Mouse (Mus musculus): ENCODE results near the gene Fga. TPM values are rescaled to one million over a fixed set of nuclear protein-coding genes. Genes with fewer than 3 reads are reported as not detected.
A peak's percentile ranks its signal among the peaks of the same experiment; 100 is the strongest.

The Fga gene
- polyA plus RNA-seq, 1 experiment from 2014 or later = 0.30 TPM

DNA sequence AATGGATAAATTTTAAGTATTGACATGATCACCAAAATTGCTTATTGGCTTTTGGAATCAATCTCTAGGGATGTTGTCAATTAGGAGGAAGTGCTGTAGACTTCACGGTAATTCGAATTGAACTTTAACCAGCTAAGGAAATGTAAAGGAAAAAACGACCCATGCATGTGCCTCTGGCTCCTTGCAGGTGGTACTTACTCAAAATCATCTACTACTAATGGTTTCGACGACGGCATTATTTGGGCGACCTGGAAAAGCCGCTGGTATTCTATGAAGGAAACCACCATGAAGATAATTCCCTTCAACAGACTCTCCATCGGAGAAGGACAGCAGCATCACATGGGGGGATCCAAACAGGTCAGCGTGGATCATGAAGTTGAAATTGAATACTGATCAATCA, 11.9 kb upstream of the Fga start:
- Histone ChIP-seq H3K36me3 (ENCODE audit: control insufficient read depth, insufficient read depth, low read length) (no peaks in the 10 kb centered on the region), H3K27me3 (ENCODE audit: control insufficient read depth, insufficient read depth, low read length) (no peaks in the 10 kb centered on the region; the same call in 1 of the 2 replicates), H3K9me3 (ENCODE audit: control insufficient read depth, low read length) (no peaks in the 10 kb centered on the region), H3K4me3 (ENCODE audit: low read length) (no peak overlapping the region), H3K4me1 (ENCODE audit: control insufficient read depth, insufficient read depth, low read length) (no peaks in the 10 kb centered on the region), H3K27ac (ENCODE audit: low read depth, low read length) (no peak overlapping the region), H3K4me2 (replicated peaks; ENCODE audit: low read depth, low read length) (no peak overlapping the region), H3K9ac (ENCODE audit: low read depth, low read length) (no peak overlapping the region)
- ATAC-seq (ENCODE audit: low FRiP score, low TSS enrichment) = no peak
- WGBS = 88% methylated on average over 10 of the region's 10 CpGs

DNA sequence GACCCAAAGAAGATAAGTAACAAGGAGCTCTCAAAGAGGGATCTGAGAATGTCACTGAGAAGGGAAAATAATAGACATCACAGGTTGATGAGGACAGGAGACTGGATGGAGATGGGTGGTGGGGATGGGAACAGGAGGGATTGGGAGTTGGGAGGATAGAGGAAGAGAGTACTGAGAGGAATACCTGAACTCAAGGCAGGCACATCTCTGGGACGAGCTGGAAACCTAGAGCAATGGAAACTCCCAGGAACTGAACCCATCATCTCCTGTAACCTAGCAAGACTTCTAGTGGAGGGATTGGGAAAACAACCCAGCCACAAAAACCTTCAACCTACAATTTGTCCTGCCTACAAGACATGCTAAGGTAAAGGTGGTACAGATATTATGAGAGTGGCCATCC, 9.6 kb upstream of the Fga start:
- ATAC-seq (ENCODE audit: low FRiP score, low TSS enrichment) = no peak
- H3K9me3 ChIP-seq (ENCODE audit: control insufficient read depth, low read length) = no peaks in the 10 kb centered on the region
- H3K4me2 ChIP-seq (replicated peaks; ENCODE audit: low read depth, low read length) = no peak overlapping the region
- H3K4me1 ChIP-seq (ENCODE audit: control insufficient read depth, insufficient read depth, low read length) = no peaks in the 10 kb centered on the region
- 83% methylated on average over 1 of the region's 1 CpGs for WGBS
- no peaks in the 10 kb centered on the region; the same call in 1 of the 2 replicates for H3K27me3 ChIP-seq (ENCODE audit: control insufficient read depth, insufficient read depth, low read length)
- H3K9ac ChIP-seq (ENCODE audit: low read depth, low read length) = no peak overlapping the region
- H3K4me3 ChIP-seq (ENCODE audit: low read length) = no peak overlapping the region
- H3K27ac ChIP-seq (ENCODE audit: low read depth, low read length) = no peak overlapping the region
- H3K36me3 ChIP-seq (ENCODE audit: control insufficient read depth, insufficient read depth, low read length) = no peaks in the 10 kb centered on the region

DNA sequence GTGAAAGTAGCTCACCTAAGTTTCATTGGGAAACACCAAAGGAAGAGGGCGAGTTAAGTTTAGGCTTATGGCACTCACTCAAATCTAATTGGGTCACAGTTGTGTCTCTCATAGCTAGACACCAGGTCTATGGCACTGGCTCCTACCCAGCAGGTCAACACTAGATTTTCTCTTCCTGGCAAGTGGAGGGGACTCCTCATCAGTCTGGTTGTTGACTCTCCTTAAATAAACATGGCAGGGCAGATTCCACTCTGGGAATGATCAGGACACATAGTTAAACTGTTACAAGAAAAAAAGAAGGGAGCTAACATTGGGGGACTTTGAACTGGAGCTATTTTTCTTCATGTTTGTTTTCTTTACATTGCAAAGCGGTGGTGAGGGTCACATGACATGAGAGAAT, 5.5 kb upstream of the Fga start:
- H3K9ac ChIP-seq (ENCODE audit: low read depth, low read length) = no peak overlapping the region
- no peak overlapping the region for H3K27ac ChIP-seq (ENCODE audit: low read depth, low read length)
- H3K4me3 ChIP-seq (ENCODE audit: low read length) = no peak overlapping the region
- H3K36me3 ChIP-seq (ENCODE audit: control insufficient read depth, insufficient read depth, low read length) = no peaks in the 10 kb centered on the region
- H3K9me3 ChIP-seq (ENCODE audit: control insufficient read depth, low read length) = no peaks in the 10 kb centered on the region
- no peak overlapping the region for H3K4me2 ChIP-seq (replicated peaks; ENCODE audit: low read depth, low read length)
- no peaks in the 10 kb centered on the region for H3K27me3 ChIP-seq (ENCODE audit: control insufficient read depth, insufficient read depth, low read length)
- 79% methylated on average over 2 of the region's 2 CpGs for WGBS
- no peaks in the 10 kb centered on the region for H3K4me1 ChIP-seq (ENCODE audit: control insufficient read depth, insufficient read depth, low read length)
- ATAC-seq (ENCODE audit: low FRiP score, low TSS enrichment) = no peak

DNA sequence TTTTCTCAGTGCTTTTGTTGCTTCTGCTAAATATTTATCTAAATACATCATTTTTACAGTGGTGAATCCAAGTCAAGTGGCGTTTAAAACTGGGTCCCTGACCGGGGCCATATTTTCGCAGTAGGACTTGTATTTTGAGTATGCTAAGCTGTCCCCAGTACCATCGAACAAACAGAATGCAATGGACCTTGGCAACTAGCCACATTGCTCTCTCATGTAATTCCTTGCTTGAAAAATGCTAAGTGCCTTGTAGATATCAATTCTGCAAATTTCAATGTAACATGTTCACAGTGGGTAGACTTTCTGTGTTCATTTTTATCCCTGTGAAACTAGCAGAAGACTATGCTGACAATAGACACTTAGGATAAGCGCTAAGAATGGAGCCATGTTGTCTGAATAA, 4.7 kb upstream of the Fga start:
- H3K9ac ChIP-seq (ENCODE audit: low read depth, low read length) = no peak overlapping the region
- H3K27ac ChIP-seq (ENCODE audit: low read depth, low read length) = no peak overlapping the region
- no peaks in the 10 kb centered on the region for H3K9me3 ChIP-seq (ENCODE audit: control insufficient read depth, low read length)
- WGBS = 93% methylated on average over 5 of the region's 5 CpGs
- H3K4me2 ChIP-seq (replicated peaks; ENCODE audit: low read depth, low read length) = no peak overlapping the region
- ATAC-seq (ENCODE audit: low FRiP score, low TSS enrichment) = no peak
- H3K4me3 ChIP-seq (ENCODE audit: low read length) = no peak overlapping the region
- H3K4me1 ChIP-seq (ENCODE audit: control insufficient read depth, insufficient read depth, low read length) = no peaks in the 10 kb centered on the region
- no peaks in the 10 kb centered on the region for H3K36me3 ChIP-seq (ENCODE audit: control insufficient read depth, insufficient read depth, low read length)
- H3K27me3 ChIP-seq (ENCODE audit: control insufficient read depth, insufficient read depth, low read length) = no peaks in the 10 kb centered on the region

DNA sequence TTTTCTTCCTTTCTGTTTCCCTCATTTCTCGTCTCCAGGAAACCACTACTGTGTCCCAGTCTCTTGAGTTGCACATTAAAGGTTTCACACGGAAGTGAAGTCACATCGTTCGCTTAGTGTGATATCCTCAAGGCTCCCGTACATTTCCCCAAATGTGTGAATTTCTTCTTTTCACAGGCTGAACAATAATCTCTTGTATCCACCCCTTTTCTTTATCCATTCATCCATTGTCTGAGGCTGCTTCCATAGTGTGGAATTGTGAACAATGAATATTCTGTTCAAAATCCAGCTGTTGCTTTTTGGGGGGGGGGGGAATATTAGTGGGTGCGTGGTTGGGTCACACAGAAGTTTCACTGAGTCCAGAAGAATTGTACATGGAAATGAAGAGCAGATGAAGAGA, 840 bp upstream of the Fga start:
- H3K9me3 ChIP-seq (ENCODE audit: control insufficient read depth, low read length) = no peaks in the 10 kb centered on the region
- H3K27ac ChIP-seq (ENCODE audit: low read depth, low read length) = no peak overlapping the region
- WGBS = 85% methylated on average over 6 of the region's 6 CpGs
- H3K4me1 ChIP-seq (ENCODE audit: control insufficient read depth, insufficient read depth, low read length) = no peaks in the 10 kb centered on the region
- H3K4me2 ChIP-seq (replicated peaks; ENCODE audit: low read depth, low read length) = no peak overlapping the region
- ATAC-seq (ENCODE audit: low FRiP score, low TSS enrichment) = no peak
- no peaks in the 10 kb centered on the region for H3K27me3 ChIP-seq (ENCODE audit: control insufficient read depth, insufficient read depth, low read length)
- no peak overlapping the region for H3K9ac ChIP-seq (ENCODE audit: low read depth, low read length)
- no peaks in the 10 kb centered on the region for H3K36me3 ChIP-seq (ENCODE audit: control insufficient read depth, insufficient read depth, low read length)
- H3K4me3 ChIP-seq (ENCODE audit: low read length) = no peak overlapping the region

DNA sequence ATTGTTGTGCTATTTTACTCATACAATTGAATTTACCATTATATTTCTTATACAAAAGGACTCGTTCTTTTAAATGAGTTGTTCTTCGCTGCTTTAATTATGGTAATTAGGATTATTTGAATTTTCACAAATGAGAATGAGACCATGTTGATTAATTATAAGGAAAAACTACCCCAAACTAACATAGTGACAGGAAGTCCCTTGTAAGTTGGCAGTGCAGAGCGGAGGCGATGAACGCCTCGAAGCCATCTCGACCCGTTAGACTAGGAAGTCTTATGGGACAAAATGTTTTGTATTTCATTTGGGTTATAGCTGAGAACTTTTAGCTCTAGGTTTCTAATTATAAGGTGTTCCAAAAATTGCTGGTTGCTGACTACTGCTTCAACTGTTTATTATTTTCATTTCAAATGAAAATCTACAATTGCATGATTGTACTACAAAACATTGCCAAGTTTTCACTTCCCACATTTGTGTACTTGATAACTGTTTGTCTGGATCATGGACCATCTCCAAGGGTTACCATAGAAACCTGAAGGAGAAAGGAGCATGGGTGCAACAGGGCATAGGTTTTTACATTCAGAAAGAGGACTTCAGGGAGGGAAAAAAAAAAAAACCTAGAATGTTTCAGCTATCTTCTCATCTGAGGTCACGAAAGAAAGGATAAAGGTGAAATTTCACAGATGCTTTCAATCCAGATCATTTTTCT, 1.8 kb downstream of the Fga start:
- no peaks in the 10 kb centered on the region for H3K27me3 ChIP-seq (ENCODE audit: control insufficient read depth, insufficient read depth, low read length)
- no peak overlapping the region for H3K4me2 ChIP-seq (replicated peaks; ENCODE audit: low read depth, low read length)
- no peak overlapping the region for H3K4me3 ChIP-seq (ENCODE audit: low read length)
- no peaks in the 10 kb centered on the region for H3K36me3 ChIP-seq (ENCODE audit: control insufficient read depth, insufficient read depth, low read length)
- no peaks in the 10 kb centered on the region for H3K4me1 ChIP-seq (ENCODE audit: control insufficient read depth, insufficient read depth, low read length)
- ATAC-seq (ENCODE audit: low FRiP score, low TSS enrichment) = no peak
- no peaks in the 10 kb centered on the region for H3K9me3 ChIP-seq (ENCODE audit: control insufficient read depth, low read length)
- 91% methylated on average over 9 of the region's 9 CpGs for WGBS
- H3K9ac ChIP-seq (ENCODE audit: low read depth, low read length) = no peak overlapping the region
- H3K27ac ChIP-seq (ENCODE audit: low read depth, low read length) = no peak overlapping the region

GRCm38 (mm10) chr3:83030331-83030730, 4.5 kb downstream of the Fga start:
- Histone ChIP-seq H3K4me3 (ENCODE audit: low read length) (no peak overlapping the region), H3K27ac (ENCODE audit: low read depth, low read length) (no peak overlapping the region), H3K27me3 (ENCODE audit: control insufficient read depth, insufficient read depth, low read length) (no peaks in the 10 kb centered on the region), H3K36me3 (ENCODE audit: control insufficient read depth, insufficient read depth, low read length) (no peaks in the 10 kb centered on the region), H3K9ac (ENCODE audit: low read depth, low read length) (no peak overlapping the region), H3K4me1 (ENCODE audit: control insufficient read depth, insufficient read depth, low read length) (no peaks in the 10 kb centered on the region), H3K4me2 (replicated peaks; ENCODE audit: low read depth, low read length) (no peak overlapping the region), H3K9me3 (ENCODE audit: control insufficient read depth, low read length) (no peaks in the 10 kb centered on the region)
- no peak for ATAC-seq (ENCODE audit: low FRiP score, low TSS enrichment)
- 95% methylated on average over 4 of the region's 4 CpGs for WGBS

- WGBS = 41% methylated on average over 13 of the region's 13 CpGs
- Histone ChIP-seq H3K36me3 (ENCODE audit: control insufficient read depth, insufficient read depth, low read length) (no peaks in the 10 kb centered on the region), H3K9ac (ENCODE audit: low read depth, low read length) (no peak overlapping the region), H3K4me1 (ENCODE audit: control insufficient read depth, insufficient read depth, low read length) (no peaks in the 10 kb centered on the region), H3K9me3 (ENCODE audit: control insufficient read depth, low read length) (no peaks in the 10 kb centered on the region), H3K4me3 (ENCODE audit: low read length) (no peak overlapping the region), H3K27ac (ENCODE audit: low read depth, low read length) (no peak overlapping the region), H3K27me3 (ENCODE audit: control insufficient read depth, insufficient read depth, low read length) (no peaks in the 10 kb centered on the region), H3K4me2 (replicated peaks; ENCODE audit: low read depth, low read length) (no peak overlapping the region; the same call in 1 of the 2 replicates)
- ATAC-seq (ENCODE audit: low FRiP score, low TSS enrichment) = 0 out of 2 replicates have a peak, but pooled peaks have one; percentile 46
Observed at GRCm38 (mm10) chr3:83032746-83033308, 7.0 kb downstream of the Fga start.

- Histone ChIP-seq H3K4me2 (replicated peaks; ENCODE audit: low read depth, low read length) (no peak overlapping the region), H3K9ac (ENCODE audit: low read depth, low read length) (no peak overlapping the region), H3K4me3 (ENCODE audit: low read length) (no peak overlapping the region), H3K9me3 (ENCODE audit: control insufficient read depth, low read length) (no peaks in the 10 kb centered on the region), H3K27ac (ENCODE audit: low read depth, low read length) (no peak overlapping the region), H3K36me3 (ENCODE audit: control insufficient read depth, insufficient read depth, low read length) (no peaks in the 10 kb centered on the region), H3K27me3 (ENCODE audit: control insufficient read depth, insufficient read depth, low read length) (no peaks in the 10 kb centered on the region), H3K4me1 (ENCODE audit: control insufficient read depth, insufficient read depth, low read length) (no peaks in the 10 kb centered on the region)
- ATAC-seq (ENCODE audit: low FRiP score, low TSS enrichment) = no peak
- 75% methylated on average over 8 of the region's 8 CpGs for WGBS
Observed at GRCm38 (mm10) chr3:83033801-83034200, 7.9 kb downstream of the Fga start.

All from kidney, embryonic 14.5 days (tissue).